Mouse (Mus musculus): ENCODE data around the gene Grik4.

Gene Grik4

GRCm38 (mm10) chr9:42896421-42897210 lies 47.7 kb downstream of the Grik4 start:
- Histone ChIP-seq H3K36me3 (ENCODE audit: insufficient read depth, low read length) (no peaks in the 10 kb centered on the region), H3K27me3 (ENCODE audit: insufficient read depth, low read length) (peaks cover 14% of the 10 kb centered on the region; the same call in 1 of the 2 replicates), H3K4me3 (replicated peaks; ENCODE audit: low read length) (peak overlapping the region; percentile 83), H3K9me3 (ENCODE audit: low read length) (peaks cover 1% of the 10 kb centered on the region; the same call in 1 of the 2 replicates), H3K4me1 (replicated peaks; ENCODE audit: low read depth, low read length) (peaks cover 89% of the 10 kb centered on the region)
- TF ChIP-seq POU5F1 (IDR thresholded peaks at IDR 0.05; ENCODE audit: borderline replicate concordance, low read length), result no peak
- TF ChIP-seq CTCF (conservative IDR thresholded peaks at IDR 0.05; ENCODE audit: low read length), result no peak
- no peak for TF ChIP-seq NANOG (IDR thresholded peaks at IDR 0.05; ENCODE audit: borderline replicate concordance, low read length)

DNA sequence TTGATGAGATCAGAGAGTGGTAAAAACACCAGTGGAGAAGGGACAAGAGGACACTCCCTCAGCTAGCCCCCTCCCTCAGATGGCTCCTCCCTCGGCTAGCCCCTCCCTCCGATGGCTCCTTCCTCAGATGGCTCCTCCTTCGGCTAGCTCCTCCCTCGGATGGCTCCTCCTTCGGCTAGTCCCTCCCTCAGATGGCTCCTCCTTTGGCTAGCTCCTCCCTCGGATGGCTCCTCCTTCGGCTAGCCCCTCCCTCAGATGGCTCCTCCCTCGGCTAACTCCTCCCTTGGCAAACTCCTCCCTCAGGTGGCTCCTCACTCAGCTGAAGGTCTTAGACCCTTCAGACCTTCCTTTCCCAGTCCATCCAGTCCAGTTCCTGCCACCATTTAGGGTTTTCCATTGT lies 51.5 kb downstream of the Grik4 start:
- H3K4me1 ChIP-seq (replicated peaks; ENCODE audit: low read depth, low read length), result peaks cover 57% of the 10 kb centered on the region
- H3K9me3 ChIP-seq (ENCODE audit: low read length), result peaks cover 4% of the 10 kb centered on the region; the same call in 1 of the 2 replicates
- no peak overlapping the region for H3K4me3 ChIP-seq (replicated peaks; ENCODE audit: low read length)
- TF ChIP-seq NANOG (IDR thresholded peaks at IDR 0.05; ENCODE audit: borderline replicate concordance, low read length) (no peak), POU5F1 (IDR thresholded peaks at IDR 0.05; ENCODE audit: borderline replicate concordance, low read length) (no peak), CTCF (conservative IDR thresholded peaks at IDR 0.05; ENCODE audit: low read length) (no peak)
- peaks cover 14% of the 10 kb centered on the region; the same call in 1 of the 2 replicates for H3K27me3 ChIP-seq (ENCODE audit: insufficient read depth, low read length)
- H3K36me3 ChIP-seq (ENCODE audit: insufficient read depth, low read length), result no peaks in the 10 kb centered on the region

DNA sequence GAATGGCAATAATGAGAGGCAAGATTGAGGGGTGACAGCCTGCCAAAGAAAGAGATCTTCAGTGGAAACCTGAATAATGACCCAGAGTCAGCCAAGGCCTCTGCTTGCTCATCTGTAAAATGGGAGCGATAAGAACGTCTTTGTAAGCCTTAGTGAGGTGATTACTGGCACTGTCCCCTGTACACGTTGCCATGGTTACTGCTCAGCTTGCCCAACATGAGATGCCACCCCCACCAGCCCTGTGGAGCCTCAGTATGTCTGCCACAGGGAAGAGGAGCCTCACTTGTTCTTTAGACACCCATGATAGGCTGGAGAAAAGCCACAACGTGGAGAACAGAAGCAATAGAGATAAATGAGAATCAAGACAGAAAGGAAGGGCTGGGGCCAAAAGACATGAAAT lies 56.4 kb downstream of the Grik4 start:
- no peaks in the 10 kb centered on the region for H3K36me3 ChIP-seq (ENCODE audit: insufficient read depth, low read length)
- H3K9me3 ChIP-seq (ENCODE audit: low read length), result peaks cover 4% of the 10 kb centered on the region; the same call in 1 of the 2 replicates
- peaks cover 37% of the 10 kb centered on the region for H3K4me1 ChIP-seq (replicated peaks; ENCODE audit: low read depth, low read length)
- no peak for TF ChIP-seq NANOG (IDR thresholded peaks at IDR 0.05; ENCODE audit: borderline replicate concordance, low read length)
- TF ChIP-seq CTCF (conservative IDR thresholded peaks at IDR 0.05; ENCODE audit: low read length), result no peak
- TF ChIP-seq POU5F1 (IDR thresholded peaks at IDR 0.05; ENCODE audit: borderline replicate concordance, low read length), result no peak
- no peak overlapping the region for H3K4me3 ChIP-seq (replicated peaks; ENCODE audit: low read length)
- 0 out of 2 replicates have a peak, but pooled peaks cover 5% of the 10 kb centered on the region for H3K27me3 ChIP-seq (ENCODE audit: insufficient read depth, low read length)

- TF ChIP-seq NANOG (IDR thresholded peaks at IDR 0.05; ENCODE audit: borderline replicate concordance, low read length) (no peak), CTCF (conservative IDR thresholded peaks at IDR 0.05; ENCODE audit: low read length) (no peak), POU5F1 (IDR thresholded peaks at IDR 0.05; ENCODE audit: borderline replicate concordance, low read length) (no peak)
- H3K4me3 ChIP-seq (replicated peaks; ENCODE audit: low read length), result no peak overlapping the region
- H3K36me3 ChIP-seq (ENCODE audit: insufficient read depth, low read length), result no peaks in the 10 kb centered on the region
- H3K4me1 ChIP-seq (replicated peaks; ENCODE audit: low read depth, low read length), result peaks cover 30% of the 10 kb centered on the region
- 0 out of 2 replicates have a peak, but pooled peaks cover 5% of the 10 kb centered on the region for H3K27me3 ChIP-seq (ENCODE audit: insufficient read depth, low read length)
- H3K9me3 ChIP-seq (ENCODE audit: low read length), result peaks cover 2% of the 10 kb centered on the region; the same call in 1 of the 2 replicates
Observed at GRCm38 (mm10) chr9:42886112-42886766, 58.1 kb downstream of the Grik4 start.

GRCm38 (mm10) chr9:42885566-42885965 lies 58.7 kb downstream of the Grik4 start:
- Histone ChIP-seq H3K27me3 (ENCODE audit: insufficient read depth, low read length) (0 out of 2 replicates have a peak, but pooled peaks cover 5% of the 10 kb centered on the region), H3K4me1 (replicated peaks; ENCODE audit: low read depth, low read length) (peaks cover 27% of the 10 kb centered on the region), H3K4me3 (replicated peaks; ENCODE audit: low read length) (no peak overlapping the region), H3K36me3 (ENCODE audit: insufficient read depth, low read length) (no peaks in the 10 kb centered on the region), H3K9me3 (ENCODE audit: low read length) (peaks cover 6% of the 10 kb centered on the region; the same call in 1 of the 2 replicates)
- TF ChIP-seq POU5F1 (IDR thresholded peaks at IDR 0.05; ENCODE audit: borderline replicate concordance, low read length) (no peak), CTCF (conservative IDR thresholded peaks at IDR 0.05; ENCODE audit: low read length) (no peak), NANOG (IDR thresholded peaks at IDR 0.05; ENCODE audit: borderline replicate concordance, low read length) (no peak)

- Histone ChIP-seq H3K4me1 (replicated peaks; ENCODE audit: low read depth, low read length) (peaks cover 29% of the 10 kb centered on the region), H3K4me3 (replicated peaks; ENCODE audit: low read length) (no peak overlapping the region), H3K27me3 (ENCODE audit: insufficient read depth, low read length) (0 out of 2 replicates have a peak, but pooled peaks cover 5% of the 10 kb centered on the region), H3K9me3 (ENCODE audit: low read length) (peaks cover 6% of the 10 kb centered on the region; the same call in 1 of the 2 replicates), H3K36me3 (ENCODE audit: insufficient read depth, low read length) (no peaks in the 10 kb centered on the region)
- TF ChIP-seq POU5F1 (IDR thresholded peaks at IDR 0.05; ENCODE audit: borderline replicate concordance, low read length), result no peak
- no peak for TF ChIP-seq NANOG (IDR thresholded peaks at IDR 0.05; ENCODE audit: borderline replicate concordance, low read length)
- no peak for TF ChIP-seq CTCF (conservative IDR thresholded peaks at IDR 0.05; ENCODE audit: low read length)
Observed at GRCm38 (mm10) chr9:42885123-42885522, 59.2 kb downstream of the Grik4 start.

GRCm38 (mm10) chr9:42883006-42883759 lies 61.1 kb downstream of the Grik4 start:
- H3K27me3 ChIP-seq (ENCODE audit: insufficient read depth, low read length), result 0 out of 2 replicates have a peak, but pooled peaks cover 5% of the 10 kb centered on the region
- peaks cover 6% of the 10 kb centered on the region; the same call in 1 of the 2 replicates for H3K9me3 ChIP-seq (ENCODE audit: low read length)
- H3K36me3 ChIP-seq (ENCODE audit: insufficient read depth, low read length), result no peaks in the 10 kb centered on the region
- TF ChIP-seq CTCF (conservative IDR thresholded peaks at IDR 0.05; ENCODE audit: low read length), result no peak
- H3K4me1 ChIP-seq (replicated peaks; ENCODE audit: low read depth, low read length), result peaks cover 48% of the 10 kb centered on the region
- H3K4me3 ChIP-seq (replicated peaks; ENCODE audit: low read length), result no peak overlapping the region

GRCm38 (mm10) chr9:42882313-42882712 lies 62.0 kb downstream of the Grik4 start:
- Histone ChIP-seq H3K9me3 (ENCODE audit: low read length) (peaks cover 6% of the 10 kb centered on the region; the same call in 1 of the 2 replicates), H3K36me3 (ENCODE audit: insufficient read depth, low read length) (no peaks in the 10 kb centered on the region), H3K4me1 (replicated peaks; ENCODE audit: low read depth, low read length) (peaks cover 57% of the 10 kb centered on the region), H3K27me3 (ENCODE audit: insufficient read depth, low read length) (0 out of 2 replicates have a peak, but pooled peaks cover 5% of the 10 kb centered on the region), H3K4me3 (replicated peaks; ENCODE audit: low read length) (no peak overlapping the region)
- TF ChIP-seq CTCF (conservative IDR thresholded peaks at IDR 0.05; ENCODE audit: low read length) (no peak), NANOG (IDR thresholded peaks at IDR 0.05; ENCODE audit: borderline replicate concordance, low read length) (no peak), POU5F1 (IDR thresholded peaks at IDR 0.05; ENCODE audit: borderline replicate concordance, low read length) (no peak)

Measured in E14TG2a.4 (cell line).